Comparison of ENCODE assay signal across 7 mouse cellular contexts in the genomic region with DNA sequence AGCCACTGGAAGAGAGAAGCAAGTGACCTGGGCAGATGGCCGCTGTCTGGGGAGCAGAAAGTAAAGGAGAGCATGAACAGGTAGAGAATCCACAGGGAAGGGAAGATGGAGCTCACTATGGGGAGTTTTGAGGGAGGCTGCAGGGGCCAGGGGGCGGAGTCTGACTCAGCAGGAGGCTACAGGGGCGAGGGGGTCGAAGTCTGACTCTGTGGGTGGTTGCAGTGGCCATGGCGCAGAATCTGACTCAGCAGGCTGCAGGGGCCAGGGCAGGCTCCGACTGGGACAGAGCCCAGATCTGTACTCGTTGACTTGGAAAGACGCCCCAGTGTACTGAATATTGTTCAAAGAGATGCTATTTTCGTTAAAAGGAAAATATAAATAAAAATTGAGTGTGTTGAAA. TPM values are rescaled to one million over a fixed set of nuclear protein-coding genes. Genes with fewer than 3 reads are reported as not detected.
DNase-seq lines count a peak whose midpoint lies in the region; ATAC-seq and TF ChIP-seq lines count a peak whose summit lies in the region.

No protein-coding gene starts in this region.

- H3K4me1 ChIP-seq in embryonic facial prominence, embryonic 11.5 days (ENCODE audit: control insufficient read depth, insufficient read depth, low read length), result no peaks in the 10 kb centered on the region
- peaks cover 8% of the 10 kb centered on the region for H3K4me1 ChIP-seq in limb, embryonic 12.5 days (replicated peaks)
- no peaks in the 10 kb centered on the region for H3K4me1 ChIP-seq in forebrain, postnatal 0 days (ENCODE audit: insufficient read depth)

- no peak for TF ChIP-seq CTCF in forebrain, postnatal 0 days (IDR thresholded peaks at IDR 0.05; ENCODE audit: low read depth)

- H3K9me3 ChIP-seq in embryonic facial prominence, embryonic 11.5 days (replicated peaks; ENCODE audit: control insufficient read depth, low read length), result no peaks in the 10 kb centered on the region
- no peaks in the 10 kb centered on the region for H3K9me3 ChIP-seq in limb, embryonic 12.5 days
- no peaks in the 10 kb centered on the region for H3K9me3 ChIP-seq in forebrain, postnatal 0 days (ENCODE audit: low read length)

- no peak overlapping the region for H3K4me2 ChIP-seq in embryonic facial prominence, embryonic 11.5 days (ENCODE audit: low read depth, low read length)
- peak overlapping the region; percentile 32 for H3K4me2 ChIP-seq in limb, embryonic 12.5 days
- H3K4me2 ChIP-seq in forebrain, postnatal 0 days (ENCODE audit: low read depth), result no peak overlapping the region

- WGBS in embryonic facial prominence, embryonic 11.5 days, result 13% methylated on average over 9 of the region's 9 CpGs
- 24% methylated on average over 9 of the region's 9 CpGs for WGBS in limb, embryonic 12.5 days
- 15% methylated on average over 9 of the region's 9 CpGs for whole genome bisulfite sequencing in forebrain, postnatal 0 days

- DNase-seq in urinary bladder, postnatal 14 days (ENCODE audit: low spot score), result peak; percentile 16
- DNase-seq in urinary bladder, adult 2 months (ENCODE audit: low spot score), result no peak
- DNase-seq in embryonic facial prominence, embryonic 11.5 days (ENCODE audit: low spot score), result peak; percentile 15
- DNase-seq in heart, postnatal 25 days (ENCODE audit: low spot score), result peak; percentile 7
- no peak for DNase-seq in thymus, postnatal 36 days
- DNase-seq in forebrain, postnatal 0 days, result no peak

- H3K36me3 ChIP-seq in embryonic facial prominence, embryonic 11.5 days (replicated peaks; ENCODE audit: control insufficient read depth, insufficient read depth, low read depth, low read length), result no peaks in the 10 kb centered on the region
- H3K36me3 ChIP-seq in limb, embryonic 12.5 days, result no peaks in the 10 kb centered on the region
- no peaks in the 10 kb centered on the region for H3K36me3 ChIP-seq in forebrain, postnatal 0 days (ENCODE audit: insufficient read depth)

- intact Hi-C loops in heart, postnatal 25 days (cut with DNase I), result no loop called here

- no peak overlapping the region for H3K9ac ChIP-seq in embryonic facial prominence, embryonic 11.5 days (replicated peaks; ENCODE audit: low read length)
- no peak overlapping the region for H3K9ac ChIP-seq in limb, embryonic 12.5 days (replicated peaks)
- H3K9ac ChIP-seq in forebrain, postnatal 0 days, result no peak overlapping the region

- ATAC-seq in embryonic facial prominence, embryonic 11.5 days (replicated peaks; ENCODE audit: insufficient number of reproducible peaks, low FRiP score, low TSS enrichment, low read depth), result no peak
- no peak for ATAC-seq in limb, embryonic 12.5 days (ENCODE audit: insufficient number of reproducible peaks, insufficient read depth, low FRiP score, low TSS enrichment, low read depth)
- ATAC-seq in forebrain, postnatal 0 days, result no peak

- H3K4me3 ChIP-seq in embryonic facial prominence, embryonic 11.5 days (ENCODE audit: low read depth, low read length), result no peak overlapping the region
- no peak overlapping the region for H3K4me3 ChIP-seq in limb, embryonic 12.5 days (replicated peaks)
- no peak overlapping the region for H3K4me3 ChIP-seq in forebrain, postnatal 0 days (ENCODE audit: low read depth, low read length)

- H3K27me3 ChIP-seq in embryonic facial prominence, embryonic 11.5 days (ENCODE audit: control insufficient read depth, insufficient read depth, low read length), result no peaks in the 10 kb centered on the region
- peaks cover 9% of the 10 kb centered on the region; the same call in 1 of the 2 replicates for H3K27me3 ChIP-seq in limb, embryonic 12.5 days
- no peaks in the 10 kb centered on the region for H3K27me3 ChIP-seq in forebrain, postnatal 0 days (ENCODE audit: insufficient read depth, low read length)

- no peak overlapping the region for H3K27ac ChIP-seq in embryonic facial prominence, embryonic 11.5 days (replicated peaks; ENCODE audit: low read depth, low read length)
- H3K27ac ChIP-seq in limb, embryonic 12.5 days, result no peak overlapping the region
- no peak overlapping the region for H3K27ac ChIP-seq in forebrain, postnatal 0 days (ENCODE audit: low read depth, low read length)

RNA-seq across cellular contexts. Expression of gene Gucy1b2, which starts 8.9 kb away (rescaled TPM):
- polyA plus RNA-seq in urinary bladder, adult 2 months (2012; rRNA removed), result not detected in 2 replicates
- polyA plus RNA-seq in embryonic facial prominence, embryonic 11.5 days (2014; fragmentation: Nextera tagmentation; extraction: Ambion mirVana), result not detected in 2 replicates
- not detected for total RNA-seq in heart, postnatal 25 days (2021)
- polyA plus RNA-seq in limb, embryonic 12.5 days (2016; fragmentation: Nextera tagmentation; extraction: Ambion mirVana), result 0.10 and 0.15 TPM in 2 replicates
- 0.92 and 1.4 TPM in 2 replicates for total RNA-seq in forebrain, postnatal 0 days (2014; rRNA removed)
- polyA plus RNA-seq in forebrain, postnatal 0 days (2015; fragmentation: Nextera tagmentation; extraction: Ambion mirVana), result 0.64 and 0.84 TPM in 2 replicates

Comparison
In these comparisons a context has a peak if more than half of its experiments do, and no peak if none do; other contexts are left out.
1. DNase-seq: peak in urinary bladder, postnatal 14 days (single experiment), embryonic facial prominence, embryonic 11.5 days (single experiment) and heart, postnatal 25 days (single experiment); none in urinary bladder, adult 2 months (single experiment), thymus, postnatal 36 days (0 of 2) and forebrain, postnatal 0 days (single experiment).